Mouse (Mus musculus) lung, postnatal 0 days (tissue): ENCODE measurements around the gene Gab2. TPM values are rescaled to one million over a fixed set of nuclear protein-coding genes. Genes with fewer than 3 reads are reported as not detected.
A peak's percentile ranks its signal among the peaks of the same experiment; 100 is the strongest.

Experiments used
- ATAC-seq: fragments of 200-750 bp; cut with Nextera tagmentation; 2 replicates; pipeline ENCODE4 v1.8.0; 2017; ENCODE audit warnings: moderate library complexity
- DNase-seq: peaks from one replicate; pipeline ENCODE4 v3.0.0-alpha.2; 2016; ENCODE audit warnings: low spot score
- H3K27ac ChIP-seq: fragments of 300-500 bp; sonication (generic); 2 replicates; pipeline ENCODE4 v1.5.1; 2014; ENCODE audit warnings: antibody characterized with exemption, mild to moderate bottlenecking, low read length, mixed read lengths
- H3K27me3 ChIP-seq: fragments of 300-500 bp; sonication (generic); replicated peaks from 2 replicates; pipeline ENCODE4 v1.6.1; 2014; ENCODE audit warnings: low read length, mixed read lengths; ENCODE audit not compliant: insufficient read depth
- H3K36me3 ChIP-seq: fragments of 300-500 bp; sonication (generic); 2 replicates; pipeline ENCODE4 v1.6.1; 2014; ENCODE audit warnings: low read length, mixed read lengths; ENCODE audit not compliant: insufficient read depth
- H3K4me1 ChIP-seq: fragments of 300-500 bp; sonication (generic); 2 replicates; pipeline ENCODE4 v1.6.1; 2014; ENCODE audit warnings: antibody characterized with exemption, low read depth, low read length, mixed read lengths; ENCODE audit not compliant: insufficient read depth
- H3K4me2 ChIP-seq: fragments of 300-500 bp; sonication (generic); replicated peaks from 2 replicates; pipeline ENCODE4 v1.6.1; 2014; ENCODE audit warnings: low read depth, mild to moderate bottlenecking, low read length, moderate library complexity, mixed read lengths
- H3K4me3 ChIP-seq: fragments of 300-500 bp; sonication (generic); 2 replicates; pipeline ENCODE4 v1.5.1; 2014; ENCODE audit warnings: low read depth, low read length
- H3K9ac ChIP-seq: fragments of 300-500 bp; sonication (generic); replicated peaks from 2 replicates; pipeline ENCODE4 v1.6.1; 2014; ENCODE audit warnings: low read depth, mild to moderate bottlenecking
- H3K9me3 ChIP-seq: fragments of 300-500 bp; sonication (generic); 2 replicates; pipeline ENCODE4 v1.6.1; 2016; ENCODE audit warnings: low read length, mixed read lengths
- CTCF ChIP-seq: IDR thresholded peaks from 2 replicates; pipeline ENCODE4 v1.5.1; 2016; ENCODE audit warnings: antibody characterized with exemption, mild to moderate bottlenecking
- EP300 ChIP-seq: IDR thresholded peaks from 2 replicates; pipeline ENCODE4 v1.6.1; 2016; ENCODE audit warnings: antibody characterized with exemption, mild to moderate bottlenecking, control low read depth
- WGBS: fragments of 180-500 bp; shearing (Covaris S2); extraction: QIAGEN DNeasy Blood & Tissue Kit; methylation state at CpG from one replicate; pipeline ENCODE4 v1.1.7; 2014; 5-methylcytosine and 5-hydroxymethylcytosine counted together
- polyA plus RNA-seq: library from polyadenylated mRNA; unstranded; fragments of >200 nt; fragmentation: Nextera tagmentation; extraction: Ambion mirVana; gene quantifications from 2 replicates; pipeline ENCODE4 v1.2.1, GENCODE M21; 2015

The Gab2 gene
- polyA plus RNA-seq, 1 experiment from 2014 or later, result 7.7 TPM

DNA sequence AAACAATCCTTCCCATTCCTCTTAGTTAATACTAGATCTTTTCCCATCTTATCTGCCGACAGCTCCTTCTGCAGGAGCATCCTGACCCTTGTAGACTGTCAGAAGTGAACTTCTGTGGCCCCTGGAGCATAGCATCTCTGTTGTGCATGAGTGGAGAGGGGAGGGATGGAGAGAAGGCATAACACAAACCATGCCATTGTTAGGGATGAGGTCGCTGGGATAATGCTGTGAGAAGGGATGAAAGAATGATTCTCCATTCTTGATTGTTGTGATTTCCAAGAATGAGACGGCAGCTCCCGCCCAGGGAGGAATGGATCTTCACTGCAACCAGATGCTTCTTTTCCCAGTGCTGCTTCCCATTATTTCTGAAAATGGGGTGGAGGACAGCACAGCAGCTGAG, 102.0 kb downstream of the Gab2 start:
- DNase-seq (no peak), ATAC-seq (no peak; the same call in 1 of the 2 replicates)
- Histone ChIP-seq H3K36me3 (no peaks in the 10 kb centered on the region), H3K27me3 (no peaks in the 10 kb centered on the region), H3K4me3 (no peak overlapping the region), H3K27ac (no peak overlapping the region), H3K4me2 (no peak overlapping the region), H3K9me3 (no peaks in the 10 kb centered on the region), H3K4me1 (peaks cover 6% of the 10 kb centered on the region; the same call in 1 of the 2 replicates), H3K9ac (no peak overlapping the region)
- TF ChIP-seq EP300 (no peak), CTCF (no peak)
- WGBS, result 45% methylated on average over 4 of the region's 4 CpGs

DNA sequence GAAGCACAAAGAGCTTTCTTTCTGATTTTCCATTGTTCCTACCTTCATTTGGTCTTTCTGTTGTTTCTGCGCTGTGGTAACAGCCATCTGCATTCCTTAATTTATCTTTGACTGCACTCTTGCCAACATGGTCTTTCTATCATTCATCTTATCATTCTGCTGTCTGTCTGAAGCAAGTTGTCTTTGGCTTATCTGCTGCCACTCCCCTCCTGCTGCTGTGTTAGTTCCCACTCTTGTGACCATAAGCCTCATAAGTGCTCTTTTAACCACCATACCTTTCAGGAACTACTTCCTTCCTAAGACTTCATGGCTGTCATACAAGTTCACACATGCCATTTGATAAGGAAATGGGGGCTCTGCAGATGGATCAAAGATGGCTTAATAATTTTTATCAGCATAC, 102.6 kb downstream of the Gab2 start:
- H3K9ac ChIP-seq, result no peak overlapping the region
- no peak for ATAC-seq
- H3K27me3 ChIP-seq, result no peaks in the 10 kb centered on the region
- no peak for DNase-seq
- H3K4me2 ChIP-seq, result no peak overlapping the region
- WGBS, result 52% methylated on average over 1 of the region's 1 CpGs
- H3K4me3 ChIP-seq, result no peak overlapping the region
- H3K27ac ChIP-seq, result no peak overlapping the region
- peaks cover 6% of the 10 kb centered on the region; the same call in 1 of the 2 replicates for H3K4me1 ChIP-seq
- H3K9me3 ChIP-seq, result no peaks in the 10 kb centered on the region
- no peak for TF ChIP-seq CTCF
- TF ChIP-seq EP300, result no peak
- no peaks in the 10 kb centered on the region for H3K36me3 ChIP-seq

DNA sequence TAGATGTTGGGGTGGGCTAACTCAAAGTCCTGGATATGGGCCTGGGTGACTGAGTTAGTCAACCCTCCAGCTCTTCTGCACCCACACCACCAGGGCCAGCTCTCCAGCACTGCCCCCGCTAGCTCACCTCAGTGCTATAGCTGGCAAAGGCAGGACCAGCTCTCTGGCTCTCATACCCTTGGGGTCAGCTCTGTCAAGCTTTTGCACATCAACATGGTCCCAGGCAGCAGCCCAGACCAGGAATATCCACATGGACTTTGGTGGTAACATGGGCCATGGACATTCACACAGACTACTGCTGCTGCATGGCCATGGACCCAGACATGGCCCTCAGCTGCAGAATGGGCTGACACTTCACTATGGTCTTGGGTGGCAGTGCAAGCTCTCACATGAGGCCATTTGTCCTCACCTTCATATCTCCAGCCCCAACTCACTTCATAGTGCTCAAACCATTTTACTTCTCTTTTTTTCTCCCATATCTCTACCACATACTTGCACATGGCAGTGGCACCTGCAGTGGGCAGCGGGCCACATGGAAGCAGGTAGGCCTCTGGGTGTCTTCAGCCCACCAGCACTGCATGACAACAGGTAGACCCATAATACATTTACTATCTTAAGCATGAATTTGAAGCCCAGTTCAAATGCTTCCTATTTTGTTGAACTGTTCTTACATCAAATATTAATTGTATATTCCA, 106.1 kb downstream of the Gab2 start:
- no peak for ATAC-seq
- WGBS, result 96% methylated on average over 2 of the region's 2 CpGs
- H3K4me3 ChIP-seq, result no peak overlapping the region
- H3K9me3 ChIP-seq, result no peaks in the 10 kb centered on the region
- TF ChIP-seq CTCF (no peak), EP300 (no peak)
- H3K4me2 ChIP-seq, result no peak overlapping the region
- DNase-seq, result no peak
- peaks cover 6% of the 10 kb centered on the region; the same call in 1 of the 2 replicates for H3K4me1 ChIP-seq
- no peak overlapping the region for H3K9ac ChIP-seq
- no peaks in the 10 kb centered on the region for H3K27me3 ChIP-seq
- no peaks in the 10 kb centered on the region for H3K36me3 ChIP-seq
- no peak overlapping the region for H3K27ac ChIP-seq

DNA sequence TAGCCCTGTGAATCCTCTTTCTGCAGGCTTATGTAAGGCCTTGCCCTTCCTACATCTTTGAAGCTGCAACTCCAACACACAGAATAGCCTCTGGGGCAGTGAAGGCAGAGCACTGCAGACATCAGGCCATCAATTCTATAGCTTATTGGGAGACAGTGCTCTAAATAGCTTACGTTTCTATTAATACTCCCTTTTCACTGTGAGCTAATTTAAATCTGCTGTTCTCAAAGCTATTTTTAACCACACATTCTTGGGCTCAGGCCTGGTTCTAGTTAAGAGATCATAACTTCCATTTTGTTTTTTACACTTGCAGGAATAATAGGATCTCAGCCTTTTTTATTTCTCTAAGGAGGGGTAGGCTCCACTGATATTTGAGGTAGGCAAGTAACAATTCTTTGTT, 107.7 kb downstream of the Gab2 start:
- no peak for TF ChIP-seq EP300
- no peak for TF ChIP-seq CTCF
- Histone ChIP-seq H3K4me2 (no peak overlapping the region), H3K4me1 (peaks cover 2% of the 10 kb centered on the region; the same call in 1 of the 2 replicates), H3K27me3 (no peaks in the 10 kb centered on the region), H3K9me3 (no peaks in the 10 kb centered on the region), H3K4me3 (no peak overlapping the region), H3K36me3 (no peaks in the 10 kb centered on the region), H3K9ac (no peak overlapping the region), H3K27ac (no peak overlapping the region)
- 57% methylated on average over 1 of the region's 1 CpGs for WGBS
- peak; percentile 5 for DNase-seq
- no peak for ATAC-seq

DNA sequence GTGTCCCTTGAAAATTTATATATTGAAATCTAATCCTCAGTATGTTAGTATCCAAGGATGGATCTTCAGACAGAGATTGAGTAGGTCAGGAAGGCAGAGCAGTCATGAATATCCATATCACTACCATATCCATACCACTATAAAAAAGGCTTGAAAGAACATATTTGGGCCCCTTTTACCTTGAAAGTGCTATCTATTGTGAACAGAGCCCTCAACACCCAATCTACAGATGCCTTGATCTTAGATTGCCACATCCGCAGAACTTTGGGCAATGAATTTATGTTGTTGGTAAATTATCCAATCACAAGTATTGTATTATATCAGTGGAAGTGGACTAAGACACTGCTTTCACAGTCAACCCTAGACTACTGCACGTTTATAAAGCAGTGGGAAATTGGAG, 122.5 kb downstream of the Gab2 start:
- H3K4me3 ChIP-seq, result no peak overlapping the region
- 77% methylated on average over 2 of the region's 2 CpGs for WGBS
- H3K27me3 ChIP-seq, result no peaks in the 10 kb centered on the region
- no peak for ATAC-seq
- no peaks in the 10 kb centered on the region for H3K9me3 ChIP-seq
- TF ChIP-seq EP300, result no peak
- TF ChIP-seq CTCF, result no peak
- no peak overlapping the region for H3K9ac ChIP-seq
- H3K4me1 ChIP-seq, result no peaks in the 10 kb centered on the region
- DNase-seq, result no peak
- H3K4me2 ChIP-seq, result no peak overlapping the region
- no peak overlapping the region for H3K27ac ChIP-seq
- H3K36me3 ChIP-seq, result no peaks in the 10 kb centered on the region

DNA sequence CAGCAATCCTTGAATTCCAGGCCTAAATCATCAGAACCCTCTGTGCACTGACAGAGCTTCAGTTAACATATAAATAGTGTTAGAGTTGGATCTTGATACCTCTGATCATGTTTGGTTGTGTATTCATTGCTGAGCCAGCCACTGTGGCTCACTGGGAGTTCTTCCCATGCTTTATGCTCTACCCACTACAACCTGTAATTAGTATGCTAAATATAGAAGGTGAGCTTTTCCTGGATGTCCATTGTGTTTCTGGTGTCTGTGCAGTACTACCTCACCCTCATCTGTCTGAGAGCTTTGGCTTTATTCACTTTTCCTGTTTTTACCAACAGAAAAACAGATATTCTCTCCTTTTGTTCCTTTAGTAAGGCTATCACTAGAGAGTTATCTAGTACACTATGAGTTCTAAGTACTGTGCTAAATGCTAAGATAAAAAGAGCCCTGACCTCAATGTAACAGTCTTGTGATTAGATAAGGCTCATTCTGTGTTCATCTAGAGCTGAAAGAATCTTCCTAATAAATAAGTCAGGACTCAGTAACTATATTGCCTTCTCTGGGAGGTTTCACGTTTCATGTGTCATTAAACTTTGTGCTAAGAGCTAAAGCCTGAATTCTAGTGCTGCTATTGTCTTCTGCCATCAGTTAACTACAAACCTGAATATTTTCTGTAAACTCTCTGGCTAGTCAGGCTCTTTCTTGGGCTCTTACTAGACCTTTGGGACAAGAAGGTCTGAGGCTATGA, 127.6 kb downstream of the Gab2 start:
- WGBS, result 59% methylated on average over 1 of the region's 1 CpGs
- DNase-seq (no peak), ATAC-seq (no peak)
- no peak overlapping the region for H3K27ac ChIP-seq
- H3K9me3 ChIP-seq, result no peaks in the 10 kb centered on the region
- H3K4me3 ChIP-seq, result no peak overlapping the region
- H3K36me3 ChIP-seq, result no peaks in the 10 kb centered on the region
- no peak overlapping the region for H3K9ac ChIP-seq
- no peak overlapping the region for H3K4me2 ChIP-seq
- no peak for TF ChIP-seq CTCF
- TF ChIP-seq EP300, result no peak
- no peaks in the 10 kb centered on the region for H3K4me1 ChIP-seq
- H3K27me3 ChIP-seq, result no peaks in the 10 kb centered on the region
